In genomic region chr2:4083877-4084276, GRCm38 (mm10) we compare ENCODE assay signal across 19 mouse cellular contexts.
DNase-seq lines count a peak whose midpoint lies in the region; ATAC-seq lines count a peak whose summit lies in the region.
"Had no signal": no experiment of that assay in that cellular context is flagged by ENCODE, and none has a peak within 500 bp of the region (broad histone marks: within the 10 kb centered on the region; RNA-seq: fewer than 3 reads in every experiment).

No protein-coding gene starts in this region.

- H3K4me2 ChIP-seq in hindbrain, embryonic 16.5 days (ENCODE audit: low read length) = no peak overlapping the region
- no peak overlapping the region for H3K4me2 ChIP-seq in midbrain, embryonic 14.5 days (ENCODE audit: low read length)
- H3K4me2 ChIP-seq in midbrain, embryonic 16.5 days (ENCODE audit: low read length) = no peak overlapping the region
- H3K4me2 ChIP-seq: midbrain, embryonic 12.5 days had no signal

- 64% methylated on average over 6 of the region's 6 CpGs for WGBS in hindbrain, embryonic 16.5 days
- 68% methylated on average over 6 of the region's 6 CpGs for WGBS in hindbrain, embryonic 10.5 days
- 41% methylated on average over 6 of the region's 6 CpGs for WGBS in midbrain, embryonic 14.5 days
- WGBS in midbrain, embryonic 16.5 days = 51% methylated on average over 6 of the region's 6 CpGs

- peaks cover 3% of the 10 kb centered on the region; the same call in 1 of the 2 replicates for H3K9me3 ChIP-seq in hindbrain, embryonic 16.5 days (ENCODE audit: control insufficient read depth, low read length)
- H3K9me3 ChIP-seq in hindbrain, embryonic 10.5 days = 0 out of 2 replicates have a peak, but pooled peaks cover 3% of the 10 kb centered on the region
- H3K9me3 ChIP-seq in midbrain, embryonic 14.5 days (ENCODE audit: control insufficient read depth, low read length) = no peaks in the 10 kb centered on the region
- no peaks in the 10 kb centered on the region for H3K9me3 ChIP-seq in midbrain, embryonic 16.5 days (replicated peaks; ENCODE audit: control insufficient read depth, low read length, poor library complexity, severe bottlenecking)
- H3K9me3 ChIP-seq: heart, embryonic 10.5 days; midbrain, embryonic 12.5 days had no signal

- peaks cover 6% of the 10 kb centered on the region for H3K4me1 ChIP-seq in hindbrain, embryonic 16.5 days (ENCODE audit: control insufficient read depth, insufficient read depth, low read depth, low read length)
- H3K4me1 ChIP-seq in hindbrain, embryonic 10.5 days (replicated peaks) = peaks cover 9% of the 10 kb centered on the region; the same call in 1 of the 2 replicates
- no peaks in the 10 kb centered on the region for H3K4me1 ChIP-seq in midbrain, embryonic 14.5 days (ENCODE audit: control insufficient read depth, insufficient read depth, low read length)
- H3K4me1 ChIP-seq in midbrain, embryonic 16.5 days (ENCODE audit: control insufficient read depth, insufficient read depth, low read length) = no peaks in the 10 kb centered on the region
- H3K4me1 ChIP-seq: heart, embryonic 10.5 days had no signal

- no peak for DNase-seq in hindbrain, embryonic 10.5 days (ENCODE audit: low spot score)
- DNase-seq in midbrain, embryonic 14.5 days = peak; percentile 20
- DNase-seq in cerebellum, adult 18-20 months = peak; percentile 29 to 30
- DNase-seq in kidney, postnatal 14 days = peak; percentile 41
- DNase-seq in left cerebral cortex, adult 18-20 months (ENCODE audit: low spot score in 2 of 2) = no peak
- no peak for DNase-seq in T-cell, adult 2 months (ENCODE audit: low spot score)
- DNase-seq: adrenal gland, adult 8-10 months; gastrocnemius, postnatal 36 days; heart, postnatal 14 days; liver; lung, adult 18-20 months; lung, postnatal 4 days; right cerebral cortex, postnatal 14 days had no signal

- H3K4me3 ChIP-seq in hindbrain, embryonic 16.5 days (ENCODE audit: low read length) = no peak overlapping the region
- no peak overlapping the region for H3K4me3 ChIP-seq in hindbrain, embryonic 10.5 days
- no peak overlapping the region for H3K4me3 ChIP-seq in midbrain, embryonic 14.5 days (replicated peaks; ENCODE audit: low read depth, low read length)
- no peak overlapping the region for H3K4me3 ChIP-seq in midbrain, embryonic 16.5 days (ENCODE audit: low read depth, low read length)
- H3K4me3 ChIP-seq: forebrain, embryonic 10.5 days; heart, embryonic 10.5 days; layer of hippocampus, adult 2 months; midbrain, embryonic 12.5 days had no signal

- peak; percentile 61 for ATAC-seq in hindbrain, embryonic 16.5 days
- ATAC-seq in midbrain, embryonic 14.5 days (ENCODE audit: low FRiP score, low TSS enrichment) = no peak
- ATAC-seq in midbrain, embryonic 16.5 days = no peak

- H3K9ac ChIP-seq in hindbrain, embryonic 16.5 days (ENCODE audit: low read depth, low read length) = no peak overlapping the region
- H3K9ac ChIP-seq in midbrain, embryonic 14.5 days (replicated peaks; ENCODE audit: low read length) = no peak overlapping the region
- no peak overlapping the region for H3K9ac ChIP-seq in midbrain, embryonic 16.5 days (ENCODE audit: low read depth, low read length)
- H3K9ac ChIP-seq: midbrain, embryonic 12.5 days had no signal

- no peak overlapping the region for H3K27ac ChIP-seq in hindbrain, embryonic 16.5 days (ENCODE audit: low read depth, low read length)
- no peak overlapping the region; the same call in 1 of the 2 replicates for H3K27ac ChIP-seq in hindbrain, embryonic 10.5 days
- no peak overlapping the region for H3K27ac ChIP-seq in midbrain, embryonic 14.5 days (replicated peaks; ENCODE audit: low read depth, low read length)
- no peak overlapping the region for H3K27ac ChIP-seq in midbrain, embryonic 16.5 days (ENCODE audit: low read length)
- H3K27ac ChIP-seq: forebrain, embryonic 10.5 days; heart, embryonic 10.5 days; layer of hippocampus, adult 2 months; midbrain, embryonic 12.5 days had no signal

- H3K36me3 ChIP-seq in hindbrain, embryonic 16.5 days (ENCODE audit: control insufficient read depth, insufficient read depth, low read length) = no peaks in the 10 kb centered on the region
- H3K36me3 ChIP-seq in hindbrain, embryonic 10.5 days = no peaks in the 10 kb centered on the region
- no peaks in the 10 kb centered on the region for H3K36me3 ChIP-seq in midbrain, embryonic 14.5 days (ENCODE audit: control insufficient read depth, insufficient read depth, low read length)
- no peaks in the 10 kb centered on the region for H3K36me3 ChIP-seq in midbrain, embryonic 16.5 days (ENCODE audit: control insufficient read depth, insufficient read depth, low read length)
- H3K36me3 ChIP-seq: forebrain, embryonic 10.5 days; heart, embryonic 10.5 days; midbrain, embryonic 12.5 days had no signal

- H3K27me3 ChIP-seq in hindbrain, embryonic 16.5 days (replicated peaks; ENCODE audit: control insufficient read depth, insufficient read depth, low read length) = no peaks in the 10 kb centered on the region
- H3K27me3 ChIP-seq in hindbrain, embryonic 10.5 days (ENCODE audit: insufficient read depth, poor library complexity, severe bottlenecking) = no peaks in the 10 kb centered on the region
- H3K27me3 ChIP-seq in midbrain, embryonic 14.5 days (ENCODE audit: control insufficient read depth, insufficient read depth, low read length) = no peaks in the 10 kb centered on the region
- no peaks in the 10 kb centered on the region for H3K27me3 ChIP-seq in midbrain, embryonic 16.5 days (ENCODE audit: control insufficient read depth, insufficient read depth, low read depth, low read length)
- H3K27me3 ChIP-seq: midbrain, embryonic 12.5 days had no signal

Comparison
In these comparisons a context has a peak if more than half of its experiments do, and no peak if none do; other contexts are left out.
1. DNase-seq: peak in midbrain, embryonic 14.5 days (single experiment), cerebellum, adult 18-20 months (2 of 2) and kidney, postnatal 14 days (single experiment); none in hindbrain, embryonic 10.5 days (single experiment), left cerebral cortex, adult 18-20 months (0 of 2) and T-cell, adult 2 months (single experiment).